Mouse (Mus musculus): Measurements from ENCODE around the gene Ptpn11. TPM values are rescaled to one million over a fixed set of nuclear protein-coding genes. Genes with fewer than 3 reads are reported as not detected.

Ptpn11 gene
- polyA plus RNA-seq, 1 experiment = 75.8 TPM

GRCm38 (mm10) chr5:121188265-121188664, 2.9 kb downstream of the Ptpn11 start:
- peaks cover 79% of the 10 kb centered on the region for H3K79me2 ChIP-seq (ENCODE audit: control insufficient read depth, insufficient read depth)

GRCm38 (mm10) chr5:121187580-121188001, 3.6 kb downstream of the Ptpn11 start:
- peaks cover 7% of the 10 kb centered on the region for H3K36me3 ChIP-seq (ENCODE audit: control insufficient read depth, insufficient read depth)
- H3K79me2 ChIP-seq (ENCODE audit: control insufficient read depth, insufficient read depth) = peaks cover 86% of the 10 kb centered on the region
- H3ac ChIP-seq (ENCODE audit: control insufficient read depth, insufficient read length, low read depth) = no peak overlapping the region
- H3K27me3 ChIP-seq (ENCODE audit: control insufficient read depth, insufficient read depth, insufficient read length) = no peaks in the 10 kb centered on the region
- no peak overlapping the region for H3K4me3 ChIP-seq (ENCODE audit: insufficient read depth, poor library complexity, severe bottlenecking)
- H3K79me3 ChIP-seq (ENCODE audit: low read depth) = peaks cover 81% of the 10 kb centered on the region
- TF ChIP-seq MYOG (IDR thresholded peaks at IDR 0.05; ENCODE audit: control insufficient read depth, extremely low read depth, insufficient read length) (no peak), CEBPB (IDR thresholded peaks at IDR 0.05; ENCODE audit: low read depth) (no peak), CTCF (IDR thresholded peaks at IDR 0.05; ENCODE audit: control insufficient read depth, insufficient read depth, insufficient read length) (no peak), MYOD1 (IDR thresholded peaks at IDR 0.05; ENCODE audit: control insufficient read depth, insufficient read length, low read depth) (no peak), MAX (IDR thresholded peaks at IDR 0.05) (no peak), USF1 (IDR thresholded peaks at IDR 0.05; ENCODE audit: low read depth) (no peak), FOSL1 (IDR thresholded peaks at IDR 0.05; ENCODE audit: insufficient read depth, low read length, poor library complexity, severe bottlenecking) (no peak)

More at GRCm38 (mm10) chr5:121188265-121188664, 2.9 kb downstream of the Ptpn11 start:
- Histone ChIP-seq H3K79me3 (ENCODE audit: low read depth) (peaks cover 74% of the 10 kb centered on the region), H3K36me3 (ENCODE audit: control insufficient read depth, insufficient read depth) (peaks cover 7% of the 10 kb centered on the region), H3ac (ENCODE audit: control insufficient read depth, insufficient read length, low read depth) (no peak overlapping the region), H3K4me3 (ENCODE audit: insufficient read depth, poor library complexity, severe bottlenecking) (no peak overlapping the region), H3K27me3 (ENCODE audit: control insufficient read depth, insufficient read depth, insufficient read length) (no peaks in the 10 kb centered on the region)
- no peak for TF ChIP-seq CEBPB (IDR thresholded peaks at IDR 0.05; ENCODE audit: low read depth)
- no peak for TF ChIP-seq USF1 (IDR thresholded peaks at IDR 0.05; ENCODE audit: low read depth)
- no peak for TF ChIP-seq MYOG (IDR thresholded peaks at IDR 0.05; ENCODE audit: control insufficient read depth, extremely low read depth, insufficient read length)
- no peak for TF ChIP-seq FOSL1 (IDR thresholded peaks at IDR 0.05; ENCODE audit: insufficient read depth, low read length, poor library complexity, severe bottlenecking)
- TF ChIP-seq MAX (IDR thresholded peaks at IDR 0.05) = no peak
- TF ChIP-seq CTCF (IDR thresholded peaks at IDR 0.05; ENCODE audit: control insufficient read depth, insufficient read depth, insufficient read length) = no peak
- no peak for TF ChIP-seq MYOD1 (IDR thresholded peaks at IDR 0.05; ENCODE audit: control insufficient read depth, insufficient read length, low read depth)

GRCm38 (mm10) chr5:121184945-121185551, 6.1 kb downstream of the Ptpn11 start:
- Histone ChIP-seq H3K27me3 (ENCODE audit: control insufficient read depth, insufficient read depth, insufficient read length) (no peaks in the 10 kb centered on the region), H3K79me3 (ENCODE audit: low read depth) (peaks cover 97% of the 10 kb centered on the region), H3K79me2 (ENCODE audit: control insufficient read depth, insufficient read depth) (peaks cover 100% of the 10 kb centered on the region), H3K36me3 (ENCODE audit: control insufficient read depth, insufficient read depth) (peaks cover 7% of the 10 kb centered on the region), H3ac (ENCODE audit: control insufficient read depth, insufficient read length, low read depth) (no peak overlapping the region), H3K4me3 (ENCODE audit: insufficient read depth, poor library complexity, severe bottlenecking) (no peak overlapping the region)
- TF ChIP-seq MYOD1 (IDR thresholded peaks at IDR 0.05; ENCODE audit: control insufficient read depth, insufficient read length, low read depth) (no peak), USF1 (IDR thresholded peaks at IDR 0.05; ENCODE audit: low read depth) (no peak), CTCF (IDR thresholded peaks at IDR 0.05; ENCODE audit: control insufficient read depth, insufficient read depth, insufficient read length) (no peak), CEBPB (IDR thresholded peaks at IDR 0.05; ENCODE audit: low read depth) (no peak), MAX (IDR thresholded peaks at IDR 0.05) (no peak), FOSL1 (IDR thresholded peaks at IDR 0.05; ENCODE audit: insufficient read depth, low read length, poor library complexity, severe bottlenecking) (no peak), MYOG (IDR thresholded peaks at IDR 0.05; ENCODE audit: control insufficient read depth, extremely low read depth, insufficient read length) (no peak)

- H3K4me3 ChIP-seq (ENCODE audit: insufficient read depth, poor library complexity, severe bottlenecking) = no peak overlapping the region
- peaks cover 97% of the 10 kb centered on the region for H3K79me3 ChIP-seq (ENCODE audit: low read depth)
- H3ac ChIP-seq (ENCODE audit: control insufficient read depth, insufficient read length, low read depth) = no peak overlapping the region
- no peaks in the 10 kb centered on the region for H3K27me3 ChIP-seq (ENCODE audit: control insufficient read depth, insufficient read depth, insufficient read length)
- peaks cover 7% of the 10 kb centered on the region for H3K36me3 ChIP-seq (ENCODE audit: control insufficient read depth, insufficient read depth)
- H3K79me2 ChIP-seq (ENCODE audit: control insufficient read depth, insufficient read depth) = peaks cover 100% of the 10 kb centered on the region
- TF ChIP-seq MYOG (IDR thresholded peaks at IDR 0.05; ENCODE audit: control insufficient read depth, extremely low read depth, insufficient read length) (no peak), CTCF (IDR thresholded peaks at IDR 0.05; ENCODE audit: control insufficient read depth, insufficient read depth, insufficient read length) (no peak)
Observed at GRCm38 (mm10) chr5:121184375-121184774, 6.8 kb downstream of the Ptpn11 start.

- Histone ChIP-seq H3K27me3 (ENCODE audit: control insufficient read depth, insufficient read depth, insufficient read length) (no peaks in the 10 kb centered on the region), H3K4me3 (ENCODE audit: insufficient read depth, poor library complexity, severe bottlenecking) (no peak overlapping the region), H3K36me3 (ENCODE audit: control insufficient read depth, insufficient read depth) (peaks cover 7% of the 10 kb centered on the region), H3ac (ENCODE audit: control insufficient read depth, insufficient read length, low read depth) (no peak overlapping the region), H3K79me3 (ENCODE audit: low read depth) (peaks cover 97% of the 10 kb centered on the region), H3K79me2 (ENCODE audit: control insufficient read depth, insufficient read depth) (peaks cover 100% of the 10 kb centered on the region)
- no peak for TF ChIP-seq MYOG (IDR thresholded peaks at IDR 0.05; ENCODE audit: control insufficient read depth, extremely low read depth, insufficient read length)
- TF ChIP-seq MAX (IDR thresholded peaks at IDR 0.05) = no peak
Observed at GRCm38 (mm10) chr5:121183269-121183668, 7.9 kb downstream of the Ptpn11 start.
